Mouse (Mus musculus) CH12.LX (cell line): ENCODE data around the gene Ube2h. TPM values are rescaled to one million over a fixed set of nuclear protein-coding genes. Genes with fewer than 3 reads are reported as not detected.

ENCODE experiments used
- DNase-seq: peaks from one replicate; pipeline ENCODE4 v3.0.0-alpha.2; 2013; ENCODE audit errors: extremely low read depth
- H3K27ac ChIP-seq: 2 replicates; pipeline ENCODE4 v1.5.1; 2012; ENCODE audit warnings: low read depth, mild to moderate bottlenecking, control low read depth, moderate library complexity; ENCODE audit not compliant: insufficient read depth
- H3K27me3 ChIP-seq: replicated peaks from 2 replicates; pipeline ENCODE3; 2012; ENCODE audit warnings: inconsistent platforms
- H3K36me3 ChIP-seq, 2 experiments: replicated peaks in 1 of 2; 2 replicates each; pipeline versions ENCODE3 to v1.6.1; 2012; ENCODE audit warnings: inconsistent platforms in 1 of 2, low read length in 1 of 2, mild to moderate bottlenecking in 1 of 2, mixed read lengths in 1 of 2, moderate library complexity in 1 of 2; ENCODE audit not compliant: control insufficient read depth in 1 of 2, insufficient read depth in 1 of 2
- H3K4me1 ChIP-seq, 2 experiments: 2 replicates each; pipeline ENCODE4 v1.6.1; 2012; ENCODE audit warnings: inconsistent platforms in 1 of 2, moderate library complexity in 1 of 2; ENCODE audit not compliant: insufficient read depth in 2 of 2, control insufficient read depth in 1 of 2
- H3K4me2 ChIP-seq: 2 replicates; pipeline ENCODE4 v1.6.1; 2012; ENCODE audit warnings: low read depth, mild to moderate bottlenecking, control low read depth; ENCODE audit not compliant: poor library complexity, insufficient read depth, severe bottlenecking
- H3K4me3 ChIP-seq, 3 experiments: fragments of 150-350 bp in 1 of 3; sonication (generic) in 1 of 3; replicated peaks in 1 of 3; 2 replicates each; pipeline versions ENCODE3 to v1.5.1; 2011 to 2012; ENCODE audit warnings: low read depth in 2 of 3, low read length in 2 of 3, mild to moderate bottlenecking in 2 of 3, moderate library complexity in 2 of 3, control low read depth in 1 of 3, improper control_type of control experiment in 1 of 3, inconsistent platforms in 1 of 3, mixed read lengths in 1 of 3; ENCODE audit not compliant: poor library complexity in 1 of 3
- H3K79me2 ChIP-seq: replicated peaks from 2 replicates; pipeline ENCODE4 v1.6.1; 2012; ENCODE audit warnings: mild to moderate bottlenecking, moderate library complexity; ENCODE audit not compliant: control insufficient read depth, poor library complexity, insufficient read depth, severe bottlenecking; ENCODE audit errors: extremely low read depth
- H3K9ac ChIP-seq: 2 replicates; pipeline ENCODE4 v1.6.1; 2012; ENCODE audit warnings: low read depth, mild to moderate bottlenecking, control low read depth, moderate library complexity; ENCODE audit not compliant: insufficient read depth
- H3K9me3 ChIP-seq: replicated peaks from 2 replicates; pipeline ENCODE3; 2012; ENCODE audit warnings: low read length, inconsistent platforms, mixed read lengths
- E2F4 ChIP-seq: IDR thresholded peaks from 2 replicates; pipeline ENCODE4 v1.6.1; 2011; ENCODE audit warnings: low read depth, low read length, improper control_type of control experiment; ENCODE audit not compliant: insufficient replicate concordance
- GABPA ChIP-seq: IDR thresholded peaks from 2 replicates; pipeline ENCODE4 v1.6.1; 2012; ENCODE audit warnings: low read depth, low read length, improper control_type of control experiment, inconsistent platforms; ENCODE audit not compliant: insufficient replicate concordance
- JUND ChIP-seq: conservative IDR thresholded peaks from 2 replicates; pipeline ENCODE4 v1.6.1; 2011; ENCODE audit warnings: low read depth, low read length, improper control_type of control experiment
- MAFK ChIP-seq: IDR thresholded peaks from 2 replicates; pipeline ENCODE4 v1.6.1; 2011; ENCODE audit warnings: low read length, improper control_type of control experiment; ENCODE audit not compliant: insufficient replicate concordance
- MAZ ChIP-seq: IDR thresholded peaks from 2 replicates; pipeline ENCODE4 v1.6.1; 2012; ENCODE audit warnings: low read depth, mild to moderate bottlenecking, inconsistent platforms, low read length, improper control_type of control experiment, moderate library complexity
- MXI1 ChIP-seq: IDR thresholded peaks from 2 replicates; pipeline ENCODE4 v1.6.1; 2011; ENCODE audit warnings: mild to moderate bottlenecking, low read depth, low read length, improper control_type of control experiment
- MYC ChIP-seq: IDR thresholded peaks from 2 replicates; pipeline ENCODE4 v1.6.1; 2011; ENCODE audit warnings: low read depth, mild to moderate bottlenecking, improper control_type of control experiment, low read length
- PAX5 ChIP-seq: IDR thresholded peaks from 2 replicates; pipeline ENCODE4 v1.6.1; 2012; ENCODE audit warnings: low read length, inconsistent platforms, mixed read lengths
- RAD21 ChIP-seq: IDR thresholded peaks from 2 replicates; pipeline ENCODE4 v1.6.1; 2011; ENCODE audit warnings: low read depth, mild to moderate bottlenecking, low read length, improper control_type of control experiment, moderate library complexity
- SIN3A ChIP-seq: IDR thresholded peaks from 2 replicates; pipeline ENCODE4 v1.6.1; 2012; ENCODE audit warnings: low read length, improper control_type of control experiment, inconsistent platforms
- TBP ChIP-seq: conservative IDR thresholded peaks from 2 replicates; pipeline ENCODE4 v1.6.1; 2011; ENCODE audit warnings: low read depth, low read length, improper control_type of control experiment
- UBTF ChIP-seq: IDR thresholded peaks from 2 replicates; pipeline ENCODE4 v1.6.1; 2012; ENCODE audit warnings: low read depth, mild to moderate bottlenecking, inconsistent platforms, low read length, improper control_type of control experiment, moderate library complexity
- ZC3H11A ChIP-seq: IDR thresholded peaks from 2 replicates; pipeline ENCODE4 v1.6.1; 2012; ENCODE audit warnings: low read depth, mild to moderate bottlenecking, inconsistent platforms, low read length, improper control_type of control experiment
- ZKSCAN1 ChIP-seq: IDR thresholded peaks from 2 replicates; pipeline ENCODE4 v1.6.1; 2012; ENCODE audit warnings: low read depth, inconsistent platforms, low read length, improper control_type of control experiment, borderline replicate concordance
- ZNF384 ChIP-seq: IDR thresholded peaks from 2 replicates; pipeline ENCODE4 v1.6.1; 2012; ENCODE audit warnings: low read depth, low read length, improper control_type of control experiment, inconsistent platforms
- dilution Hi-C: fragments of 300-500 bp; cut with MboI; formaldehyde crosslinking; loops from 2 replicates; pipeline ENCODE4 v1.14.3; 2020; ENCODE audit warnings: low sequenced_read_pairs; ENCODE audit not compliant: extremely low pct_unique_long_range_greater_than_20kb, extremely low pct_ligation_motif_present
- in situ Hi-C: fragments of 300-500 bp; cut with MboI; formaldehyde crosslinking; loops from 3 replicates; pipeline ENCODE4 v1.14.3; 2019; ENCODE audit warnings: low sequenced_read_pairs, low pct_ligation_motif_present, low pct_unique_long_range_greater_than_20kb, mixed read lengths
- polyA plus RNA-seq: library from polyadenylated mRNA; unstranded; fragments of >175 nt; gene quantifications from 2 replicates; pipeline ENCODE4 v1.2.1, GENCODE M21; 2012; ENCODE audit warnings: low read depth; ENCODE audit not compliant: insufficient read length
- total RNA-seq, 2 experiments: library from RNA; depleted of rRNA; stranded (reverse); fragments of 300-350 nt in 1 of 2; fragments of >200 nt in 1 of 2; gene quantifications; 2 replicates each; pipeline ENCODE4 v1.2.3; 2012 to 2014

Ube2h gene
- total and polyA plus RNA-seq, 3 experiments, result 6.1 to 13.4 (median 13.4) TPM

DNA sequence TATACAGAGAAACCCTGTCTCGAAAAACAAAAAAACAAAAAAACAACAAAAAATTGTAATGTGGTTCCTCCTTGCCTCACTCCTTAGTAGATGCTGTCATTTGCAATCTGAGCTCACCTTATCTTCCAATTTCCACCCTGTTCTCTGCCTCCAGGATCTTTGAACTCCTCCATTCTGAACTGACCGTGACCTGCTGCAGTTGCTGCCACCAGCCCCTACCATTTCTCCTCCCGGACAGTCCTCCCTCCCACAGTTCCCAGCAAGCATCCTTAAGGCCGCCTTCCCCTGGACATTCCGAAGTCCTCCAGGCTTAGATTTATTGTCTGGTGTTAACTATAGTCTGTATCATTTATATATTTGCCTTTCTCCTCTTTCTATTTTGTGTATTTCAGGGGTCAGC lies 26.4 kb upstream of the Ube2h start:
- H3K9me3 ChIP-seq, result no peaks in the 10 kb centered on the region
- H3K9ac ChIP-seq, result no peak overlapping the region
- no peaks in the 10 kb centered on the region for H3K79me2 ChIP-seq
- no peak overlapping the region for H3K27ac ChIP-seq
- in situ Hi-C loops (no loop called here), dilution Hi-C loops (no loop called here)
- peaks cover 0 to 3% of the 10 kb centered on the region in 2 experiments; a peak in 1 of 4 replicates for H3K4me1 ChIP-seq
- DNase-seq, result no peak
- H3K27me3 ChIP-seq, result no peaks in the 10 kb centered on the region
- TF ChIP-seq MAZ, result no peak
- no peak for TF ChIP-seq UBTF
- no peak for TF ChIP-seq RAD21
- no peaks in the 10 kb centered on the region for H3K36me3 ChIP-seq
- no peak overlapping the region for H3K4me3 ChIP-seq
- no peak overlapping the region for H3K4me2 ChIP-seq

DNA sequence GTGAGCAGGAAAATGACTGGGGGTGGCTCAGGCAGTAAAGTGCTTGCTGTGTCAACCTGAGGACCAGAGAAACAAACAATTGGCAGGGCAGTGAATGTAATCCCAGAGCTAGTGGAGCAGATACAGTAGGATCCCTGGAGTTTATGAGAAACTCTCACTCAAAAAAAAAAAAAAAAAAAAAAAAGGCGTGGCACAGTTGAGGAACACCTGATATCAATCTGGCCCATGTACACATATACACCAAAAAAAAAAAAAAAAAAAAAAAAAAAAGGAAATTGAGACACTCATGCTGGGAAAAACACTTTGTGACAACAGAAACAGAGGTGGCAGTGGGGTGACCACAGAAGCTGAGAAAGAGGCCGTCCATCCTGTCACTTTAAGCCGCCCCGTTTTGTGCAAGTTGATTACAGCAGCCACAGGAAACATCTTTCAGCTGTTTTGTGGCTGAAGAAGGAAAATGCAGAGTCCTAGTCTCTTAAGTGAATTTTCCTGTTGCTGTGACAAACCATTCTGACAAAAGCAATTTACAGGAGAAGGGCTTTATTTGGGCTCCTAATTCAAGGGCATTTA lies 21.7 kb upstream of the Ube2h start:
- dilution Hi-C loops, result no loop called here
- no peak overlapping the region for H3K4me2 ChIP-seq
- H3K27ac ChIP-seq, result no peak overlapping the region
- no peaks in the 10 kb centered on the region for H3K36me3 ChIP-seq
- H3K4me3 ChIP-seq, result no peak overlapping the region
- TF ChIP-seq ZNF384, result peak; percentile 65
- no peak for TF ChIP-seq GABPA
- in situ Hi-C loops, result no loop called here
- no peaks in the 10 kb centered on the region for H3K79me2 ChIP-seq
- no peaks in the 10 kb centered on the region for H3K27me3 ChIP-seq
- no peak for DNase-seq
- H3K9me3 ChIP-seq, result no peaks in the 10 kb centered on the region
- no peak overlapping the region for H3K9ac ChIP-seq
- H3K4me1 ChIP-seq, result peaks cover 0 to 3% of the 10 kb centered on the region in 2 experiments; a peak in 1 of 4 replicates

- Histone ChIP-seq H3K9ac (no peak overlapping the region), H3K27ac (no peak overlapping the region), H3K36me3 (no peaks in the 10 kb centered on the region), H3K4me3 (no peak overlapping the region), H3K4me2 (no peak overlapping the region), H3K27me3 (no peaks in the 10 kb centered on the region), H3K4me1 (peaks cover 0 to 9% of the 10 kb centered on the region in 2 experiments; a peak in 2 of 4 replicates), H3K9me3 (no peaks in the 10 kb centered on the region), H3K79me2 (no peaks in the 10 kb centered on the region)
- dilution Hi-C loops, result no loop called here
- no peak for DNase-seq
- in situ Hi-C loops, result no loop called here
- TF ChIP-seq ZC3H11A, result no peak
- TF ChIP-seq MXI1, result no peak
- no peak for TF ChIP-seq MAFK
- TF ChIP-seq ZKSCAN1, result no peak
- TF ChIP-seq E2F4, result no peak
- TF ChIP-seq ZNF384, result no peak
- no peak for TF ChIP-seq SIN3A
- no peak for TF ChIP-seq MYC
- TF ChIP-seq TBP, result no peak
- no peak for TF ChIP-seq PAX5
- TF ChIP-seq JUND, result no peak
Observed at GRCm38 (mm10) chr6:30321002-30321401, 16.7 kb upstream of the Ube2h start.
